Mouse (Mus musculus): ENCODE data around the gene Limk2. TPM values are rescaled to one million over a fixed set of nuclear protein-coding genes. Genes with fewer than 3 reads are reported as not detected.
A peak's percentile ranks its signal among the peaks of the same experiment; 100 is the strongest.

The Limk2 gene
- total RNA-seq, 2 experiments from 2014 or later = 90.1 to 97.5 TPM

- no peak for DNase-seq (ENCODE audit: low spot score in 2 of 2)
These were observed 8.8 kb upstream of the Limk2 start for GRCm38 (mm10) chr11:3417795-3418194.

- no peak for DNase-seq (ENCODE audit: low spot score in 2 of 2)
These were observed 7.4 kb upstream of the Limk2 start for GRCm38 (mm10) chr11:3416399-3416798.

- DNase-seq (ENCODE audit: low spot score in 2 of 2) = no peak
These were observed 3.1 kb upstream of the Limk2 start for GRCm38 (mm10) chr11:3412111-3412510.

DNA sequence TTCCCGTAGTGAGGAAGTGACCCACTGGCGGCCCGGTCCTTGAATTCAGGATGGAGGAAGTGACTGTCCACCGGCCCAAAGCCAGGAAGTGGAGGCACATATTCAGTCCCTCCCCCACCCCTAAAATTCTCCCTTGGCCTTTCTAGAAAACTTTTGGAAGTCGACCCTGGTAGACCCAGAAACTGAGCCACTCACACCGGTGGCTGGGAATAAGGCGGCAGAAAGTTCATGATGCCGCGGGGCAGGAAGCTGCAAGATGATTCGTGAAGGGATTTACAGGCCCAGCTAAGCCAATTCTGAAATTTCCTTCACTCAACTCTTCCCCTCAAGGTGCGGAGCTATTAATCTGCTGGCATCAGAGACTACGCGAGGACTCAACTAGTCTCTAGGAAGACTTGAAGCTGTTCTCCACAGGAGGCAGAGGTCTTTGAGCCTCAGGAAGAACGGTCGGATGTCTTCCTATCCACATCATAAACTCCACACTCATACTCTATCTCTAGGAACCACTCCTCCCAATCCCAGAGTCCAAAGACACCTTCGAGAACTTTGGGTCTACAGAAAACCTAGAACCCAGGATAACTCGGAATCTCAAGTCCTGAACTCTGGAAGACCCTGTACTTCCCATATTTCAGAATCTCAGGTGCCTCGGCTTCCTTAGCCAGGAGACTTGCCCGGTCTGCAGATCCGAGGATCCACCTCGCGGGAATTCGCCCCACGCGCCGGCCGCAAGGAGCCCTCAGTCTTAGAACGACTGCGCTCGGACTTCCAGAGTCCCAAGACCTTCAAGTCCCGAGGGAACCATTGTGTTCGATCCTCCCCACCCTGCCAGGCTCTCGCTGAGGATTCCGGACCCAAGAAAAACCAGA is 625 bp downstream of the Limk2 start:
- DNase-seq (ENCODE audit: low spot score in 2 of 2) = no peak

GRCm38 (mm10) chr11:3404287-3405047 is 4.5 kb downstream of the Limk2 start:
- peak in 1 of 2 experiments; percentile 51 for DNase-seq (ENCODE audit: low spot score in 2 of 2)

- no peak for DNase-seq (ENCODE audit: low spot score in 2 of 2)
These were observed 6.0 kb downstream of the Limk2 start for GRCm38 (mm10) chr11:3403024-3403423.

- DNase-seq (ENCODE audit: low spot score in 2 of 2) = no peak
These were observed 10.7 kb downstream of the Limk2 start for GRCm38 (mm10) chr11:3398318-3398717.

DNA sequence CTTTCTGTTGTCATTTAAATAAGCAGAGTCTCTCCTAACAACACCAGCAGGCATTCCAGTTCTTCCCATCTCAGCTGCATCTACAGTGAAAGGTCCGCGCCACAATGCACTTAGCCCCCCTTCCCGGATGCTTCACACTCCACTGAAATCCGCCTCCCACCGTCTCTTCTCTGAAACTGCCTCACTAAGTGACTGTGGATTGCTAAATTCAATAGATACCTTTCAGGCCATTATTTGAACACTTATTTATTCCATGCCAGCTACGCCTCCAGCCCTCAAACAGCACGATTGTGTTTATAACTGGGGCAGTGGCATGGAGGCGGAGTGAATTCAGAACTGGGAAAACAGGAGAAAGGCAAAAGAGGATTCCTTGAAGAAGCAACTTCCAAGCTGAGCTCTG is 12.4 kb downstream of the Limk2 start:
- DNase-seq (ENCODE audit: low spot score in 2 of 2) = peak; percentile 16 to 51

- no peak for DNase-seq (ENCODE audit: low spot score in 2 of 2)
These were observed 12.9 kb downstream of the Limk2 start for GRCm38 (mm10) chr11:3396091-3396490.

DNA sequence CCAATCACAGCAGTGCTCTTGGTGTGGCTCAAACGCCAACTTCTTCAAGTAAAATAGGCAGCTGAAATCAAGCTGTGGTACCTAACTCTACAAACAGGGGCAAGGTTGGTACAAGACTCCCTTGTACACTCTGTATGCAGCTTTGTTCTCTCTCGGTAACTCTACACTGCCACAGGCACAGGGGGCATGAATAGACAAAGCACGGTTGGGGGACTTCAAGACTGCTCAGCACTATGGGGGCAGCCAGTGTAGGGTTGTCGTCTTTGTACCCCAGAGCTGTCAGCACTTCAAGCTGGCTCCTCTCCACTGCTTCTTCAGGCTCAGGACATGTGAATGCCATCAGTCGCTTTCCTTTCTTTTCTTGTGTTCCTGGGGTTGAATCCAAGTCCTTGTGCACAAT is 14.5 kb downstream of the Limk2 start:
- DNase-seq (ENCODE audit: low spot score in 2 of 2) = no peak

GRCm38 (mm10) chr11:3392526-3392925 is 16.5 kb downstream of the Limk2 start:
- no peak for DNase-seq (ENCODE audit: low spot score in 2 of 2)

GRCm38 (mm10) chr11:3390789-3391188 is 18.2 kb downstream of the Limk2 start:
- no peak for DNase-seq (ENCODE audit: low spot score in 2 of 2)

DNA sequence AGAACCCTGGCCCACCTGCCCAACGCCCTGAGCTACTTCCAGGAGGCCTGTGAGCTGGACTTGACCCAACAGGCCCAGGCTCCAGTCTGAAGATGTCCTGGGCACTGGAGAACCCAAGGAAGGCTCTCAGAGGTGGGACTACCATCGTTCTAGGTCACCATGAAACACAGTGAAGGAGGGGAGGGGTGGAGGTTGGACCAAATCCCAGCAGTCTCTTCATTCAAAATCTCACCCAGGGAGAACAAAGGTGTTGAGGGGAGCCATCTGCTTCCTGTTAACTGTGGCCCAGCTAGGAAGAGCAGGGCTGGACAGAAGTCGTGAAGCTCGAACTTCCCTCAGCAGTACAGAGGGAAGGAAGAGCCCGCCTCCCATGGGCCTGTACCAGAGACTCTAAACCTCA is 19.0 kb downstream of the Limk2 start:
- no peak for DNase-seq (ENCODE audit: low spot score in 2 of 2)

DNA sequence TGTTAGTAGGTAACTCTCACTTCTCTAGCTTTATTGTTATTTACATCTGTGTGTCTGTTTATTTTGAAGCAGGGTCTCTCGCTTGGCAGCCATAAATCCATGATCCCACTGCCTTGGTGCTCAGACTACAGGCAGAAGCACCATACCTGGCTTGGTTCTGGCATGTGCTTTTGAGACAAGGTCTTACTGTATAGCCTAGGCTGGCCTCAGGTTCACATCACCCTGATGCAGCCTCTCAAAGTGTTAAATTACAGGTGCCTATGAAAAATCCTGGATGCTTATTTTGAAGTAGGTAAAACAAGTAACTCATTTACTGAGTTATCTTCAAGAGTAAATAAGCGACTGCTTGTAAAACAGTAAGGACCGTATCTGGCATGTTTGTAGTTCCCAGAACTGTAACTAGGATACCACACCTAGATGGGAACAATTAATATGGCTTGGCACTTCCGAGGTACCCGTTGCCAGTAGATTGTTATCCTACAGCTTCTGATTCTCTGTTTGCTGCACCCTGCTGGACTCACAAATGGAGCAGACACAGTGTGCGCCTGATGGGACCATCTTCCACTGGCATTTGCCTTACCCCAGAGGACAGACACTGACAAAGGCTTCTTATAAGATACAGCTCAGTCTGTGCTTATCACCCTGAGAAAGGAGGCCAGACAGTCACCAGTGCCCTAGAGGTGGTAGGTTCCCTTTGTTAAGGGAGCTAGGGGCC is 21.4 kb downstream of the Limk2 start:
- DNase-seq (ENCODE audit: low spot score in 2 of 2) = no peak

DNA sequence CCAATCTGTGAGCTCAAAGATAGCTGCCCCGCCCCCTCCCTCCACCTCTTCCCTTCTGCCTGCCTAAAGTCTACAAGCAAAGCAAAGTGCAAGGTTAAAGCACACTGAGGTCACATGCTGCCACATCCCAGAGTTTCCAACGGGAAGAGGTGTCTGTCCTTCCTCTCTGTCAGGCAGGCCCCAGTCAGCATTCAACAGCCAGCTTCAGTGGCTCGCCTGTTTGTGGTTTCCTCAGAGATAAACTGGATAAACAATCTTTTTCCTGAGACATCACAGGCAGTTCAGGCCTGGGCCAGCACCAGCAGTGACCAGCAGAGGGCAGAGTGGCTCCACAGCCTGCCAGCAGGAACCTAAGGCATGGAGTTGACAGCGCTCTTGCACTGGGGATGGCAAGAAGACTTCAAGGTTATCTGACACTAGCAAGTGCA is 22.0 kb downstream of the Limk2 start:
- peak; percentile 80 to 93 for DNase-seq (ENCODE audit: low spot score in 2 of 2)

DNA sequence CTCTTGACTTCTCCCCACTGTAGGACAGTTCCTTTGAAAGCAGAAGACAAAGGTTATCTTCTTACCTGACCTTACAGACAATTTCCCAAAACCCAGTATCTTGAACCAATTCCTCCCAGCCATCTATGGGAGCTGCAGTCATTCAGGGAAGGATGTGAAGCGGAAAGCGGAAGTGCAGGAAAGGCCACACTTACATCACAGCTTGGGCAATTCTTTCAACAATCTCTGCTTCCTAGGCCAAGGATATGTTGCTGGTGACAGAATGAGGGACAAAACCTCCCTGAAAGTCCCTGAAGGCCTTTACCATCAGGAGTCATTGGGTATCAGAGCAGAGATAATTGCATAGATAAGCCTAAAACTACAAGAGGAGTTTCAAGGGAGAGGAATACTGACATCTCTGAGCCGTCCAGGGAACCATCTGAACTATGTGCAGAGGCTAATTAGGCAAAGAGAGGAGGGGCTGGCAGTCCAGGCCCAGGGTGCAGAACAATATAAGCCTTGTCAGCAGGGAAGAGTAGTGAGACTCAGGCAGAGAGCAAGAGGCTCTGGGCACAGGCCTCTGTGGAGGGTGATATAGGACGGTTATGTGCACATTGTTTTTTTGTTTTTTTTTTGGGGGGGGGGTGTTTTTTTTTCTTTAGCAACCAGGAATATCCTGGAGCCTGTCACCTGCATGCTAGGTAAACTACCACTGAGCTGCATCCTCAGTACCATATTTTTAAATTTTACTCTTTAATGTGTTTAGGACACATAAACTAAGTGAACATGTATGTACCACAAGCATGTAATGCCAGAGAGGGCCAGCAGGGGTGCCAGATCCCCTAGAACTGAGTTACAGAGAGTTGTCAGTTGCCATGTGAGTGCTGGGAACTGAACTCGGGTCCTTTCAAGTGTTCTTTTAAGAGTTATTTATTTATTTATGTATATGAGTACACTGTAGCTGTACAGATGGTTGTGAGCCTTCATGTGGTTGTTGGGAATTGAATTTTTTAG is 26.1 kb downstream of the Limk2 start:
- DNase-seq (ENCODE audit: low spot score in 2 of 2) = no peak

- no peak for DNase-seq (ENCODE audit: low spot score in 2 of 2)
These were observed 27.7 kb downstream of the Limk2 start for GRCm38 (mm10) chr11:3381148-3381814.

DNA sequence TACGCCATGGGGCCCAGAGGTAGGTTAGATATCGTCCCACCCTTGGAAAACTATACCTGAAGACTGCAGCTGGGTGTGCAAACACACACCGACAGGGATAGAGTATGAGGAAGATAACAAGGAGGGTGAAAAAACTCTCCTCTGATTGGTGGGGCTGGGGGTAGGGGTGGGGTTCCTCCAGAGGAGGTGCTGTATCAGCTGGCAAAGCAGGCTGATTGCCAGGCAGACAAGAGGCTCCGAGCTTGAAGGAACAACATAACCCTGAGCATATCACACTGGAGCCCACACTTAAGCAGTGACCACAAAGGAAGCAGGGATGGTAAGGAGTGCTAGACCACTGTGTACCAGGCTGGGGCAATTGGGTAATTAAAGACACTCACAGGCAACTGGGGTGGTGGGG is 29.6 kb downstream of the Limk2 start:
- DNase-seq (ENCODE audit: low spot score in 2 of 2) = no peak

DNA sequence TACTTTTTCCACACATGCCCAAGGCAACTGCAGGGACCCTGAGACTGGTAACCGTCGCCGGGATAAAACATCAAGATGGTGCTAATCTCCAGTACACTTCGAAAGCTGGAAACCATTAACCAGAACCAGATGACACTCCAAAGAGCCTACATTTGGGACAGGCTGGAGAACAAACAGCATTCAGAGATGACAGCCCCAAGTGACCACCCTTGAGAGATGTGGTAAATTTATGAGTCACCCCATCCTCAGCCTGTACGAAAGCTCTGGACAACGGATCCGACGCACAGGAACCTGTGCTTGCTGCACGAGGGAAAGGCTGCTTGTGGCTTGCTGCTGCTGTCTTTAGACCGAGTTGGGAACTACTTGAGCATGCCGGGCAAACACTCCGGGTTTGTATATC is 34.2 kb downstream of the Limk2 start:
- DNase-seq (ENCODE audit: low spot score in 2 of 2) = no peak

DNA sequence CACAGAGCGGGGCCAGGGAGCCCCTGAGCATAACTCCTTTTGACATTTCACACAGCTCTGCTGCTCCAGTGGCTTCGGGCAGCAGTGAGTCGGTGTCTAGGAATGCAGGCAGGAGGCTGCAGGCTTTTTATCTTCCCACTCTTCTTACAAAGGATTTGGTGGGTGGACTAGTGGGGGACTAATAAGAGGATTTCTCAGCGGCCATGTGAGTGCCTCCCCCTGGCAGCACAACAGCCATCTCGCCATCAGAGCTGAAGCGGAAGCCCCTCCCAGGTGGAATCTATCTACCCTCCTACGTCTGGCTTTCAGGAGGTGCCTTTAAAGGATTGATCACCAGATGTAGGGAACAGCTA is 34.7 kb downstream of the Limk2 start:
- no peak for DNase-seq (ENCODE audit: low spot score in 2 of 2)

Measured in layer of hippocampus, adult 18-20 months (tissue).